Mouse (Mus musculus) neural tube, embryonic 13.5 days (tissue): ENCODE data around the gene 4921524J17Rik. TPM values are rescaled to one million over a fixed set of nuclear protein-coding genes. Genes with fewer than 3 reads are reported as not detected.

Experiments used
- ATAC-seq: fragments of 200-750 bp; cut with Nextera tagmentation; 2 replicates; pipeline ENCODE4 v1.8.0; 2017; ENCODE audit warnings: low read depth, mild to moderate bottlenecking, moderate TSS enrichment, moderate library complexity
- H3K27ac ChIP-seq: fragments of 300-500 bp; sonication (generic); replicated peaks from 2 replicates; pipeline ENCODE4 v1.5.1; 2015; ENCODE audit warnings: moderate library complexity, mild to moderate bottlenecking, inconsistent platforms
- H3K27me3 ChIP-seq: fragments of 300-500 bp; sonication (generic); 2 replicates; pipeline ENCODE4 v1.6.1; 2015; ENCODE audit warnings: mild to moderate bottlenecking, inconsistent platforms
- H3K36me3 ChIP-seq: fragments of 300-500 bp; sonication (generic); 2 replicates; pipeline ENCODE4 v1.6.1; 2015; ENCODE audit warnings: mild to moderate bottlenecking, inconsistent platforms
- H3K4me1 ChIP-seq: fragments of 300-500 bp; sonication (generic); replicated peaks from 2 replicates; pipeline ENCODE4 v1.6.1; 2015; ENCODE audit warnings: inconsistent platforms
- H3K4me2 ChIP-seq: fragments of 300-500 bp; sonication (generic); 2 replicates; pipeline ENCODE4 v1.6.1; 2015; ENCODE audit warnings: inconsistent platforms, mild to moderate bottlenecking, moderate library complexity
- H3K4me3 ChIP-seq: fragments of 300-500 bp; sonication (generic); 2 replicates; pipeline ENCODE4 v1.5.1; 2015; ENCODE audit warnings: mild to moderate bottlenecking, inconsistent platforms
- H3K9ac ChIP-seq: fragments of 300-500 bp; sonication (generic); 2 replicates; pipeline ENCODE4 v1.6.1; 2015; ENCODE audit warnings: moderate library complexity, mild to moderate bottlenecking, inconsistent platforms
- H3K9me3 ChIP-seq: fragments of 300-500 bp; sonication (generic); 2 replicates; pipeline ENCODE4 v1.6.1; 2016; ENCODE audit warnings: inconsistent platforms
- WGBS: fragments of 180-500 bp; shearing (Covaris S2); methylation state at CpG from one replicate; pipeline ENCODE4 v1.1.7; 2015; 5-methylcytosine and 5-hydroxymethylcytosine counted together
- polyA plus RNA-seq: library from polyadenylated mRNA; unstranded; fragments of >200 nt; fragmentation: Nextera tagmentation; extraction: Ambion mirVana; gene quantifications from 2 replicates; pipeline ENCODE4 v1.2.1, GENCODE M21; 2015

4921524J17Rik gene
- polyA plus RNA-seq, 1 experiment from 2014 or later = 44.6 TPM

GRCm38 (mm10) chr8:85397508-85397907 lies 35.1 kb downstream of the 4921524J17Rik start:
- Histone ChIP-seq H3K27me3 (no peaks in the 10 kb centered on the region), H3K36me3 (no peaks in the 10 kb centered on the region), H3K9ac (no peak overlapping the region), H3K4me3 (no peak overlapping the region), H3K27ac (no peak overlapping the region), H3K4me2 (no peak overlapping the region), H3K4me1 (no peaks in the 10 kb centered on the region), H3K9me3 (no peaks in the 10 kb centered on the region)
- 48% methylated on average over 5 of the region's 5 CpGs for WGBS
- ATAC-seq = no peak

- no peaks in the 10 kb centered on the region for H3K36me3 ChIP-seq
- H3K9me3 ChIP-seq = no peaks in the 10 kb centered on the region
- 88% methylated on average over 5 of the region's 5 CpGs for WGBS
Observed at GRCm38 (mm10) chr8:85396432-85397079, 36.1 kb downstream of the 4921524J17Rik start.

GRCm38 (mm10) chr8:85395681-85396431 lies 36.8 kb downstream of the 4921524J17Rik start:
- Histone ChIP-seq H3K9ac (no peak overlapping the region), H3K4me1 (no peaks in the 10 kb centered on the region), H3K9me3 (no peaks in the 10 kb centered on the region), H3K27me3 (no peaks in the 10 kb centered on the region), H3K4me2 (no peak overlapping the region), H3K36me3 (no peaks in the 10 kb centered on the region), H3K27ac (no peak overlapping the region), H3K4me3 (no peak overlapping the region)
- no peak for ATAC-seq
- 88% methylated on average over 8 of the region's 8 CpGs for WGBS

More at GRCm38 (mm10) chr8:85396432-85397079, 36.1 kb downstream of the 4921524J17Rik start:
- no peaks in the 10 kb centered on the region for H3K4me1 ChIP-seq
- H3K27ac ChIP-seq = no peak overlapping the region
- no peak overlapping the region for H3K4me2 ChIP-seq
- H3K9ac ChIP-seq = no peak overlapping the region
- no peak for ATAC-seq
- H3K4me3 ChIP-seq = no peak overlapping the region
- no peaks in the 10 kb centered on the region for H3K27me3 ChIP-seq

- no peak overlapping the region for H3K27ac ChIP-seq
- H3K27me3 ChIP-seq = no peaks in the 10 kb centered on the region
- no peak overlapping the region for H3K4me2 ChIP-seq
- 76% methylated on average over 3 of the region's 3 CpGs for WGBS
- no peaks in the 10 kb centered on the region for H3K36me3 ChIP-seq
- H3K4me3 ChIP-seq = no peak overlapping the region
- H3K9me3 ChIP-seq = no peaks in the 10 kb centered on the region
- H3K9ac ChIP-seq = no peak overlapping the region
- no peak for ATAC-seq
- no peaks in the 10 kb centered on the region for H3K4me1 ChIP-seq
Observed at GRCm38 (mm10) chr8:85395017-85395416, 37.6 kb downstream of the 4921524J17Rik start.

GRCm38 (mm10) chr8:85393199-85393598 lies 39.4 kb downstream of the 4921524J17Rik start:
- no peaks in the 10 kb centered on the region for H3K36me3 ChIP-seq
- H3K9ac ChIP-seq = no peak overlapping the region
- H3K27me3 ChIP-seq = no peaks in the 10 kb centered on the region
- no peak overlapping the region for H3K4me3 ChIP-seq
- no peaks in the 10 kb centered on the region for H3K4me1 ChIP-seq
- no peak overlapping the region for H3K4me2 ChIP-seq
- H3K9me3 ChIP-seq = no peaks in the 10 kb centered on the region
- ATAC-seq = no peak
- no peak overlapping the region for H3K27ac ChIP-seq
- WGBS = 96% methylated on average over 6 of the region's 6 CpGs

- ATAC-seq = no peak
- Histone ChIP-seq H3K9ac (no peak overlapping the region), H3K4me2 (no peak overlapping the region), H3K36me3 (no peaks in the 10 kb centered on the region), H3K4me1 (no peaks in the 10 kb centered on the region), H3K27me3 (no peaks in the 10 kb centered on the region), H3K4me3 (no peak overlapping the region), H3K27ac (no peak overlapping the region), H3K9me3 (no peaks in the 10 kb centered on the region)
- WGBS = 77% methylated on average over 1 of the region's 1 CpGs
Observed at GRCm38 (mm10) chr8:85391438-85391837, 41.2 kb downstream of the 4921524J17Rik start.

- Histone ChIP-seq H3K36me3 (no peaks in the 10 kb centered on the region), H3K4me2 (no peak within 1 kb of the TSS), H3K4me3 (no peak within 1 kb of the TSS), H3K27me3 (no peaks in the 10 kb centered on the region), H3K9me3 (no peaks in the 10 kb centered on the region), H3K9ac (no peak within 1 kb of the TSS), H3K27ac (no peak within 1 kb of the TSS), H3K4me1 (no peaks in the 10 kb centered on the region)
- ATAC-seq = no peak
- WGBS = 81% methylated on average over 6 of the region's 6 CpGs
Observed at GRCm38 (mm10) chr8:85386205-85386604, 46.4 kb downstream of the 4921524J17Rik start, which contains the start of gene Mylk3. TSS of gene Mylk3 (minus strand) at chr8:85386345.

GRCm38 (mm10) chr8:85381926-85382325 lies 50.7 kb downstream of the 4921524J17Rik start:
- Histone ChIP-seq H3K9ac (no peak overlapping the region), H3K27me3 (no peaks in the 10 kb centered on the region), H3K4me2 (no peak overlapping the region), H3K4me1 (no peaks in the 10 kb centered on the region), H3K4me3 (no peak overlapping the region), H3K27ac (no peak overlapping the region), H3K9me3 (no peaks in the 10 kb centered on the region), H3K36me3 (no peaks in the 10 kb centered on the region)
- WGBS = 81% methylated on average over 4 of the region's 4 CpGs
- ATAC-seq = no peak

GRCm38 (mm10) chr8:85380824-85381209 lies 51.8 kb downstream of the 4921524J17Rik start:
- Histone ChIP-seq H3K36me3 (no peaks in the 10 kb centered on the region), H3K4me1 (no peaks in the 10 kb centered on the region), H3K27me3 (no peaks in the 10 kb centered on the region), H3K4me3 (no peak overlapping the region), H3K9me3 (no peaks in the 10 kb centered on the region), H3K9ac (no peak overlapping the region), H3K27ac (no peak overlapping the region), H3K4me2 (no peak overlapping the region)
- no peak for ATAC-seq
- 79% methylated on average over 8 of the region's 8 CpGs for WGBS

GRCm38 (mm10) chr8:85380123-85380823 lies 52.4 kb downstream of the 4921524J17Rik start:
- Histone ChIP-seq H3K4me1 (no peaks in the 10 kb centered on the region), H3K4me3 (no peak overlapping the region), H3K9me3 (no peaks in the 10 kb centered on the region), H3K4me2 (no peak overlapping the region), H3K27me3 (no peaks in the 10 kb centered on the region), H3K36me3 (no peaks in the 10 kb centered on the region), H3K27ac (no peak overlapping the region), H3K9ac (no peak overlapping the region)
- ATAC-seq = no peak
- WGBS = 76% methylated on average over 10 of the region's 10 CpGs

GRCm38 (mm10) chr8:85379142-85379781 lies 53.4 kb downstream of the 4921524J17Rik start:
- Histone ChIP-seq H3K36me3 (no peaks in the 10 kb centered on the region), H3K9ac (no peak overlapping the region), H3K9me3 (no peaks in the 10 kb centered on the region), H3K4me2 (no peak overlapping the region), H3K4me3 (no peak overlapping the region), H3K27ac (no peak overlapping the region), H3K4me1 (no peaks in the 10 kb centered on the region), H3K27me3 (no peaks in the 10 kb centered on the region)
- 33% methylated on average over 2 of the region's 2 CpGs for WGBS
- ATAC-seq = no peak

GRCm38 (mm10) chr8:85376516-85376915 lies 56.1 kb downstream of the 4921524J17Rik start:
- WGBS = 66% methylated on average over 3 of the region's 3 CpGs
- no peaks in the 10 kb centered on the region for H3K9me3 ChIP-seq
- no peaks in the 10 kb centered on the region for H3K27me3 ChIP-seq
- H3K9ac ChIP-seq = no peak overlapping the region
- no peaks in the 10 kb centered on the region for H3K4me1 ChIP-seq
- no peak overlapping the region for H3K27ac ChIP-seq
- no peak for ATAC-seq
- H3K4me3 ChIP-seq = no peak overlapping the region
- no peaks in the 10 kb centered on the region for H3K36me3 ChIP-seq
- H3K4me2 ChIP-seq = no peak overlapping the region
